Mouse (Mus musculus): Measurements from ENCODE around the gene Yrdc. TPM values are rescaled to one million over a fixed set of nuclear protein-coding genes. Genes with fewer than 3 reads are reported as not detected.
A peak's percentile ranks its signal among the peaks of the same experiment; 100 is the strongest.

The Yrdc gene
- total RNA-seq, 2 experiments from 2014 or later, result 24.5 to 26.6 TPM

GRCm38 (mm10) chr4:124849631-124850260 lies 733 bp upstream of the Yrdc start:
- peak; percentile 80 to 82 for DNase-seq (ENCODE audit: low spot score in 2 of 2)

- DNase-seq (ENCODE audit: low spot score in 2 of 2), result peak; percentile 67 to 73
Observed at GRCm38 (mm10) chr4:124850933-124851658, 617 bp downstream of the Yrdc start, which contains the start of gene 1110065P20Rik. TSS of gene 1110065P20Rik (minus strand) at chr4:124851196.

- DNase-seq (ENCODE audit: low spot score in 2 of 2), result no peak
Observed at GRCm38 (mm10) chr4:124856294-124856693, 5.8 kb downstream of the Yrdc start.

GRCm38 (mm10) chr4:124858370-124858769 lies 7.9 kb downstream of the Yrdc start:
- peak in 1 of 2 experiments; percentile 14 for DNase-seq (ENCODE audit: low spot score in 2 of 2)

- DNase-seq (ENCODE audit: low spot score in 2 of 2), result peak; percentile 56 to 66
Observed at GRCm38 (mm10) chr4:124860446-124860845, 10.0 kb downstream of the Yrdc start.

GRCm38 (mm10) chr4:124861283-124862188 lies 11.1 kb downstream of the Yrdc start, which contains the start of gene Maneal:
TSS of gene Maneal (minus strand) at chr4:124862171.
- peak; percentile 38 to 47 for DNase-seq (ENCODE audit: low spot score in 2 of 2)

GRCm38 (mm10) chr4:124872719-124873118 lies 22.2 kb downstream of the Yrdc start:
- no peak for DNase-seq (ENCODE audit: low spot score in 2 of 2)

- DNase-seq (ENCODE audit: low spot score in 2 of 2), result no peak
Observed at GRCm38 (mm10) chr4:124880599-124880998, 30.1 kb downstream of the Yrdc start, which contains the start of gene Epha10. TSS of gene Epha10 (plus strand) at chr4:124880899.

- DNase-seq (ENCODE audit: low spot score in 2 of 2), result peak; percentile 80 to 85
Observed at GRCm38 (mm10) chr4:124881341-124881908, 30.9 kb downstream of the Yrdc start.

GRCm38 (mm10) chr4:124882151-124882729 lies 31.8 kb downstream of the Yrdc start:
- DNase-seq (ENCODE audit: low spot score in 2 of 2), result peak in 1 of 2 experiments; percentile 55

GRCm38 (mm10) chr4:124888702-124889101 lies 38.2 kb downstream of the Yrdc start:
- DNase-seq (ENCODE audit: low spot score in 2 of 2), result no peak

GRCm38 (mm10) chr4:124889935-124890334 lies 39.5 kb downstream of the Yrdc start:
- no peak for DNase-seq (ENCODE audit: low spot score in 2 of 2)

GRCm38 (mm10) chr4:124890831-124891230 lies 40.4 kb downstream of the Yrdc start:
- no peak for DNase-seq (ENCODE audit: low spot score in 2 of 2)

- DNase-seq (ENCODE audit: low spot score in 2 of 2), result no peak
Observed at GRCm38 (mm10) chr4:124893769-124894168, 43.3 kb downstream of the Yrdc start.

- peak in 1 of 2 experiments; percentile 49 for DNase-seq (ENCODE audit: low spot score in 2 of 2)
Observed at GRCm38 (mm10) chr4:124894508-124895428, 44.3 kb downstream of the Yrdc start.

GRCm38 (mm10) chr4:124898428-124898827 lies 47.9 kb downstream of the Yrdc start:
- no peak for DNase-seq (ENCODE audit: low spot score in 2 of 2)

GRCm38 (mm10) chr4:124899906-124900305 lies 49.4 kb downstream of the Yrdc start:
- no peak for DNase-seq (ENCODE audit: low spot score in 2 of 2)
